Mouse (Mus musculus) cerebellum, adult 11 months (tissue): ENCODE results near the gene Rtn4ip1.

Source experiments
- DNase-seq: peaks from one replicate; pipeline ENCODE4 v3.0.0; 2022

Rtn4ip1 gene

GRCm38 (mm10) chr10:44003551-44004151 lies 102.0 kb downstream of the Rtn4ip1 start:
- no peak for DNase-seq

- DNase-seq: no peak
Measured at GRCm38 (mm10) chr10:44004221-44004751, 102.7 kb downstream of the Rtn4ip1 start.

- no peak for DNase-seq
Measured at GRCm38 (mm10) chr10:44005677-44006641, 104.4 kb downstream of the Rtn4ip1 start.
